Mouse (Mus musculus) cerebellum, postnatal 4 days (tissue): Measurements from ENCODE around the gene Zdhhc23.

ENCODE experiments used
- DNase-seq, 2 experiments: peaks; one replicate each; pipeline ENCODE4 v3.0.0; 2022; ENCODE audit warnings: low spot score in 2 of 2, mixed read lengths in 1 of 2

Zdhhc23 gene

GRCm38 (mm10) chr16:43970426-43970825 lies 9.2 kb downstream of the Zdhhc23 start:
- DNase-seq = no peak

- no peak for DNase-seq
Observed at GRCm38 (mm10) chr16:43965781-43966389, 13.7 kb downstream of the Zdhhc23 start.

GRCm38 (mm10) chr16:43963780-43964179 lies 15.8 kb downstream of the Zdhhc23 start:
- no peak for DNase-seq

- no peak for DNase-seq
Observed at GRCm38 (mm10) chr16:43963291-43963690, 16.3 kb downstream of the Zdhhc23 start.

- no peak for DNase-seq
Observed at GRCm38 (mm10) chr16:43958038-43958437, 21.6 kb downstream of the Zdhhc23 start.

GRCm38 (mm10) chr16:43954913-43955312 lies 24.7 kb downstream of the Zdhhc23 start:
- no peak for DNase-seq

- DNase-seq = no peak
Observed at GRCm38 (mm10) chr16:43951591-43951990, 28.0 kb downstream of the Zdhhc23 start.

GRCm38 (mm10) chr16:43945869-43946268 lies 33.7 kb downstream of the Zdhhc23 start:
- no peak for DNase-seq

- DNase-seq = no peak
Observed at GRCm38 (mm10) chr16:43945351-43945750, 34.2 kb downstream of the Zdhhc23 start.

GRCm38 (mm10) chr16:43940846-43941245 lies 38.7 kb downstream of the Zdhhc23 start:
- DNase-seq = no peak

GRCm38 (mm10) chr16:43935892-43936291 lies 43.7 kb downstream of the Zdhhc23 start:
- no peak for DNase-seq

- DNase-seq = no peak
Observed at GRCm38 (mm10) chr16:43935367-43935766, 44.2 kb downstream of the Zdhhc23 start.

GRCm38 (mm10) chr16:43934856-43935255 lies 44.7 kb downstream of the Zdhhc23 start:
- DNase-seq = no peak

GRCm38 (mm10) chr16:43933041-43933440 lies 46.5 kb downstream of the Zdhhc23 start:
- no peak for DNase-seq

GRCm38 (mm10) chr16:43932319-43932718 lies 47.3 kb downstream of the Zdhhc23 start:
- no peak for DNase-seq

GRCm38 (mm10) chr16:43931502-43931901 lies 48.1 kb downstream of the Zdhhc23 start:
- DNase-seq = no peak

- no peak for DNase-seq
Observed at GRCm38 (mm10) chr16:43930577-43930976, 49.0 kb downstream of the Zdhhc23 start.

- no peak for DNase-seq
Observed at GRCm38 (mm10) chr16:43926341-43926859, 53.2 kb downstream of the Zdhhc23 start, which contains the start of gene Qtrt2. Qtrt2 (minus strand) TSS chr16:43926809.

GRCm38 (mm10) chr16:43925846-43926245 lies 53.7 kb downstream of the Zdhhc23 start:
- no peak for DNase-seq

GRCm38 (mm10) chr16:43925001-43925558 lies 54.5 kb downstream of the Zdhhc23 start:
- no peak for DNase-seq

GRCm38 (mm10) chr16:43922630-43923029 lies 57.0 kb downstream of the Zdhhc23 start:
- no peak for DNase-seq

GRCm38 (mm10) chr16:43922024-43922423 lies 57.6 kb downstream of the Zdhhc23 start:
- DNase-seq = no peak

GRCm38 (mm10) chr16:43918867-43919266 lies 60.7 kb downstream of the Zdhhc23 start:
- DNase-seq = no peak
